Mouse (Mus musculus): ENCODE data around the gene Ppfia3.
"Not testable (repeated sequence)": the region's sequence is repeated elsewhere in the genome, so short reads cannot be mapped to it uniquely, and the experiment has no call there.

Ppfia3 gene

DNA sequence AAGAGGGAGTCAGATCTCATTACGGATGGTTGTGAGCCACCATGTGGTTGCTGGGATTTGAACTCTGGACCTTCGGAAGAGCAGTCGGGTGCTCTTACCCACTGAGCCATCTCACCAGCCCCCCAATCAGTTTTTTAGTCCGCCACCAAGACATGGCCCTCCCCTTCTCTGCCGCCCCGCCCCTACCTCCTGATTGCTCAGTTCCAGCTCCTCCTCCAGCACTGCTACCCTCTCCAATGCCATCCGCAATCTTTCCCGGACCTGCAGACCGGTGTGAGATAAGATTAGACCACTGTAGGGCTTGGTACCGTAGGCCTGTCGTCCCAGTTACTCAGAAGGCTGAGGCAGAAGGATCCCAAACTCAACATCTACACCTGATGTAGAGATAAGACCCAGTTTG is 7.7 kb downstream of the Ppfia3 start:
- in situ Hi-C loops (cut with MboI; ENCODE audit: low pct_unique_long_range_greater_than_20kb in 1 of 2, low sequenced_read_pairs in 2 of 2, unreplicated experiment in 1 of 2): not testable (repeated sequence)

DNA sequence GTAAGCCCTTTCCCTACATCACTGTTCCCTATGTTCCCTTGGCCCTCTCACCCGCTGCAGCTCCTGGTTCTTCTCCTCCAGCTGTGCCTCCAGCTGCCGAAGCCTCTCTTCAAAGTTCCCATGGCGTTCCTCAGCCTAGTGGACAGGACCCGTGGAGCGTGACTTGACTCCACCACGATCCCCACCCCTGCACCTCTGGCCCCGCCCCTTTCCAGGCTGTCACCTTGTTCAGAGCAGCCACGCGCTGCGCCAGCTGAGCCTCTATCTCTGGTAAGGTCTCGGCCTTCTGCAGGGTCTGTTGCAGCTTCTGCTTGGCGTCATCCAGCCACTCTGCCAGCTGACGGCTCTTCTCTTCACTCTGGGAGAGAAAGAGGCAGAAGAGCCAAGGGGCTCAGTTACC is 10.7 kb downstream of the Ppfia3 start:
- in situ Hi-C loops (cut with MboI; ENCODE audit: low pct_unique_long_range_greater_than_20kb in 1 of 2, low sequenced_read_pairs in 2 of 2, unreplicated experiment in 1 of 2): no loop called here

DNA sequence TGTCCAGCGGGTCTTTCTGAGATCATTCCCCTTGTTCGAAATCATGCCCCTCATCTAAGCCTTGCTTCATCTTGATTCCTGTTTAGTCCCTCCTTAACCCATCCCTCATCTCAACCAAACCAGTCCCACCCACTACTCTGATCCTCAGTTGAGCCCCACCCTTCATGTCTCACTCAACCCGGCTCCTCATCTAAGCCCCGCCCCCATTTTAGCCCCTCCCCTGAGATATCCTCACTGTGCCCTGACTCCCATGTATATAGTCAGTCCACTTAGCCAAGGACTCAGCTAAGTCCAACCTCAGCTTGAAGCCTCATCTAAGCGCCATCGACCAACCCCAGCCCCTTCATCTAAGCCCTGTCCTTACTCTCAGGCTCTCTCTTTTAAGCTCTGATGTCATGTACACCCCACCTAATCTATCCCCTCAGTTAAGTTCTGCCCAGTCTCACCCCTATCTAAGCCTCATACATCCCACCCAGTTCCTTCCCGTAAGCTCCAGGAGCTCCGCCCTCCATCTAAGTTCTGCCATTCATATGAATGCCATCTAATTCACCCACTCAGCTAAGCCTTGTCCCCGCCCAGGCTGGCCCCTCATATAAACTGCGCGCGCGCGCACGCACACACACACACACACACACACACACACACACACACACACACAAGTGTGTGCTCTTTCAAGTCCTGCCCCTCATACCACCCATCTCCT is 11.3 kb downstream of the Ppfia3 start:
- in situ Hi-C loops (cut with MboI; ENCODE audit: low pct_unique_long_range_greater_than_20kb in 1 of 2, low sequenced_read_pairs in 2 of 2, unreplicated experiment in 1 of 2): no loop called here

DNA sequence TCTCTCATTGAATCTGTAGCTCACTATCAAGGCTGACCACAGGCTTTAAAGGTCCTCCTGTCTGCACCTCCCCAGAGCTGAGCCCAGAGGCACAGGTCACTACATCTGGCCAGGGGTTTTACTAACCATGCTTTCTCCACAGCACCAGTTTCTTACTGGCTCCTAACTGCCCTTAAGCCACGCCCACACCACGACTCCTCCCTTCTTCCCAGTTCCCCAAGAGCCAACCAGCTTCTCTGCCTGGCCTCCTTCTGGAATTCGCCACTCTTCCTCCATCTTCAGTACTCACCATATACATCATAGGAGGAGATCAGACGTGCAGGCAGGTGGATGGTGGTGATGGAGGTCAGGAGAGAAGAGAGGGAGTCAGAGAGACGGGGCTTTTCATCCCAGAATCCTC is 13.8 kb downstream of the Ppfia3 start:
- in situ Hi-C loops (cut with MboI; ENCODE audit: low pct_unique_long_range_greater_than_20kb in 1 of 2, low sequenced_read_pairs in 2 of 2, unreplicated experiment in 1 of 2): no loop called here

DNA sequence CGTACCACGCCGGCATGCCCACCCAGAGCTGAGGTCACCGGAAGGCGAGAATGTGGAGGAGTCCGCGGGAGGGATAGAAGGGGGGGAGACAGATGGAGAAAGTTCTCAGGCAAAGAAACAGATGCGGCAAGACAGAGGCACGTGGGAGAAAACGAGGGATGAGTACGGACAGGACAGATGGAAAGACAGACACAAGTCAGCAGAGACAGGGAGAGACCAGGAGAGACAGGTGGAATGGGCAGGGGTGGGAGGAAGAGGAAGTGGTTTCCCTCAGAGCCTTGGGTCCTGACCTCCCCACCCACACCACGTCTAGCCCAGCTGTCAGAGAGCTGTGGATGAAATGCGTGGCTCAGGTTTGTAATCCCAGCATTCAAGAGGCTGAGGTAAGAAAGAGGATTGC is 19.9 kb downstream of the Ppfia3 start:
- in situ Hi-C loops (cut with MboI; ENCODE audit: low pct_unique_long_range_greater_than_20kb in 1 of 2, low sequenced_read_pairs in 2 of 2, unreplicated experiment in 1 of 2): no loop called here

DNA sequence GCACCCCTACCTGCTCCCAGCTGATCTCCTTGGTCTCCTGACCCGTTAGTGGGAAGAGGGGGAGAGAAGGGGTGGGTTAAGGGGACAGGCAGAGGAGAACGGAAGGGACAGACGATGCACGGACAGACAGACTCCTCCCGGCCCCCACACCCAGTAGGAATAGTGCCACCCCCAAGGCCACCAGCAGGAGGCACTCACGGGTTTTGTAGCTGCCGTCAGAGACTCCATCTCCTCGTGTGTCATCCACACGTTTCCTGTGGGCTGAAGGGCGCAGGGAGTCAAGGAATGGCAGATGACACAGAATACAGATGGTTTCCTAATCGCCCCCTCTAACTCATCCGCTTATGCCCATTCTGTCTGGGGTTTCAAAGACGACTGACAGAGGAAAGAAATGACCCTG is 23.3 kb downstream of the Ppfia3 start:
- in situ Hi-C loops (cut with MboI; ENCODE audit: low pct_unique_long_range_greater_than_20kb in 1 of 2, low sequenced_read_pairs in 2 of 2, unreplicated experiment in 1 of 2): no loop called here

DNA sequence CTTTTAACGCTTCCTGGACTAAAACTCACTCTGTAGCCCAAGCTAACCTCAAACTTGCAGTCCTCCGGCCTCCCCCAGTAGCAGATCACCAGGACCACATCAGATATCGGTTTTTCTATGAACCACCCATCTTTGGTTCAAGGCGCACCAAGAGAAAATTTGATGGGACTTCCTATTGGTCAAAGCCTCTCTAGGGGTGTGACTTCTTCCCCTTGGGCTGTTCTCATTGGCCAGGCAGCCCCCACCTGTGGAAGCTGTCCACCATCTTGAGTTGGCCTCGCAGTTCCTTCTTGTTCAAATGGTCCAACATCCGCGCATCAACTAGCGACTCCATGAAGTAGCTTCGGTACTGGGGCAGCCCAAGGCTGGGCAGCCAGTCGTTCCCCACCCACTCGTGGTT is 24.7 kb downstream of the Ppfia3 start:
- in situ Hi-C loops (cut with MboI; ENCODE audit: low pct_unique_long_range_greater_than_20kb in 1 of 2, low sequenced_read_pairs in 2 of 2, unreplicated experiment in 1 of 2): no loop called here

DNA sequence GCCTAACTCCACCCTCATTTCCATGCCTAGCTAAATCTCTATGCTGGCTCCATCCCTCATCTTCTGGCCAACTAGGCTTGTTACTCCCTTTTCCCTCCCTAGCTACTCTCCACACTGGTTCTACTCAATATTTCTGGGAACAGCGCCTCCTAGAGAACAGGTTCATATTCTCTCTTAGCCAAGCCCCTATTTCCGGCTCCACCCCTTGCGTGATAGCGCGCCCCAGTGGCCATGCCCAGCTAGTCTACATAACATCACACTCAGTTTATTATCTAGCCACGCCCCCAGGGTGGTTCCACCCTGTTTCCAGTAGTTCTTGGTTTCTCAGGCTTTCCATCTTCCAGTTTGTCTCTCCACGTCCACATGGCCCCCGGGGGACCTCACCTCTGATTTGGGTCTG is 25.5 kb downstream of the Ppfia3 start:
- in situ Hi-C loops (cut with MboI; ENCODE audit: low pct_unique_long_range_greater_than_20kb in 1 of 2, low sequenced_read_pairs in 2 of 2, unreplicated experiment in 1 of 2): no loop called here

DNA sequence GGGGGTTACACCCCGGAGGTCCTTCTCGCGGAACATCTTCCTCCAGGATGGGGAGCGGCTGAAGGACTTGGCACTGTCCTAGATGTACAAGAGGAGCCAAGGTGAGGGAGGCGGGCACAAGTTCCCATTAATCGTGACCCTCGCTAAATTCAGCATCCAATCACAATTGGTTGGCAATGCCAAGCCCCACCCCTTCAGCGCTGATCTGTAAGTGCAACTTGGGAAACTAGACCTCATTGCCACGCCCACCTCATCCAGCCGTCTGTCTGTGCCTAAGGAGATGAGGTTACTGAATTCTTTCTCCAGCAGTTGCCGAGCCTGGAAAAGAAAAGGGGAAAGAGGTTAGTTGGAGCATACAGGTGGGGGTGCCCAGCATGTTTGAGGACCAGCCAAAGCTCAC is 26.1 kb downstream of the Ppfia3 start:
- in situ Hi-C loops (cut with MboI; ENCODE audit: low pct_unique_long_range_greater_than_20kb in 1 of 2, low sequenced_read_pairs in 2 of 2, unreplicated experiment in 1 of 2): no loop called here

DNA sequence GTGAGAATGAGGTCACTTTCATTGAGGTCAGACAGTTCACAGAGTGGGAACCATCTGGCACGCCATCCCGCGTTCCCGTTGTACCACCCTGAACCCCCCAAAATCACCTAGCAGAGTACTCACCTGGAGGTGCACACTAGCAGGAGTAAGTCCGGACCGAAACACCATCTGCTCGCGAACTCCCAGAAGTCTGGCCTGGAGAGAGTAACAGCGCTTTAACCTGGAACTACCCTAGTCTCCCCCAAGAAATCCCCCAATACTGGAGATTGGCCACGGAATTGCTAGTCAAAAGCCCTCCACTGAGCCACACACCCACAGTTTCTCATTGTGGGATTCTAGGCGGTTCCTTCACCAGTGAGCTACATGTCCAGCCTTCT is 26.8 kb downstream of the Ppfia3 start:
- in situ Hi-C loops (cut with MboI; ENCODE audit: low pct_unique_long_range_greater_than_20kb in 1 of 2, low sequenced_read_pairs in 2 of 2, unreplicated experiment in 1 of 2): no loop called here

DNA sequence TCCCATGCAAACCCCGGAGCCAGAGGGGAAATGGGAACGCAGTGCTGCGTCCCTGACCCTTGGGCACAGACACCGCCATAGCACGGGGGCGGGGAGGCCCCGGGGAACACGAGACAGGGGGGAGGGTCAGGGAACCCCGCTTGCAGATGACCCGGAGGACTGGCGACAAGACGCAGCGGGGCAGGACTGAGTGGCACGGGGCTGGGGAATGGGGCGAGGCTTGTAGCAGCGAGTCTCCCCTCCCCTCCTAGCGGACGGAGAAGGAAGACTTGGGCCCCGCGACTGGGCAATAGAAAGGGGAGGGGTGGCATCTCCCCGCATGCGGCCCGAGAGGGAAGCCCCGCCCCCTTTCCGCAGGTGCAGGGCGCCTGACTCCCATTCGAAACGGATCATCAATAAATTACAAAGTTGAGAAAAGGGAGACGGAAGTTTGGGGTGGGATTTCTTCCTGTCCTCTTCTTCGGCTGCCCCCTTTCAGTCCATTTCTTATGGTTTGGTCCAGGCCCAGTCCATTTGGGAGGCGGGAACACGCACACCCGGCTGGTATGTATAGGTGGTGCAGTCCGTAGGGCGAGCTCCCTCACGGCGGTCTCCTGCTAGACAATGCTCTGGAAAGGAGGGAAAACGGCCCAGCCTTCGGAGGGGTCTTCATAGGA is 27.3 kb downstream of the Ppfia3 start:
- in situ Hi-C loops (cut with MboI; ENCODE audit: low pct_unique_long_range_greater_than_20kb in 1 of 2, low sequenced_read_pairs in 2 of 2, unreplicated experiment in 1 of 2): no loop called here

DNA sequence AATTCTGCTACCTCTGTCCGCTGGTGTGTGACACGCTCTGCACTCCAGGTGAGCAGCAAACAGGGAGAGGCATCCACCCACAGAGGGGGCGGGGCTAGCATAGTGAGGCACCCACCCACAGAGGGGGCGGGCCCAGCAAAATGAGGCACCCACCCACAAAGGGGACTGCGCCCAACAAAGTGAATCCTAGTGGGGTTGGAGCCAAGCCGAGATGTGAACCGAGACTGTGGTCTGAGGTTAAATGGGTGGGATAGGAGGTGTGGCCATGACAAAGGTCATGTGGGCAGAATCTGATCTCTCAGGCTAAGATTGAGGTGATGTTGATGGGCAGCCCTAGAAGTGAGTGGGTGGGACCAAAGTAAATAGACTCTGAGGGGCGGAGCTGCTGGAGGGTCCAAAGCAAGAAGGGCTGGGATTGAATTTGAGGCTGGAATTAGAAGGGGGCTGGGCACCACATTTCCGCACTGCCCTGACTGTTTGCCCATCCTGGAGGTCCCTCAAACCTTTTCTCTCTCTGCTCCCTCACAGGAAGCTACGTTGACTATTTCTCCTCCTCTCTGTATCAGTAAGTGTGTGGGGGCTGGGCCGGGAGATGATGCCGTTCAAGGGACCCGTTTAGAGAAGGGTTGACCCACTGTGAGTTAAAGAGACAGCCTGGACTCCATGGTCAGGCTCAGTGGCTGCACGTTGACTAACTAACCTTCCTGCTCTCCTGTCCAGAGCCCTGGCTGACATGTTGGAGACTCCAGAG is 28.5 kb downstream of the Ppfia3 start:
- in situ Hi-C loops (cut with MboI; ENCODE audit: low pct_unique_long_range_greater_than_20kb in 1 of 2, low sequenced_read_pairs in 2 of 2, unreplicated experiment in 1 of 2): no loop called here

DNA sequence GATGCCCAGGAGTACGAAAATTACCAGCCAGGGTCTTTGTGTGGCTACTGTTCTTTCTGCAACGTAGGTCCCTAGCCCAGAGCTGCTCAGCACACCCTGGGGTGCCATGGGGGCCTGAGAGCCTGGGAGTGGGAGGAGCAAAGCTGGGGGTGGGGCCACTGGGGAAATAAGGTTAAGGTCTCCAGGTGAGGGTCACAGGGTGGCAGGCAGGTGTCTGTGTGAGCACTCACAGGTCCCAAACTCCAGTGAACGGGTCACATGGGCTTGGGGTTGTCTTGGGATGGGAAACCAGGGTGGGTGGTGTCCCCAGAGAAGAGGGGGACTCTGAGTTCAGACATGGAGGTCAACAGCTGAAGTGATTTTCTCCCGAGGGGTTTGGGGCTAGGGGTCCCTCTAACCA is 29.4 kb downstream of the Ppfia3 start:
- in situ Hi-C loops (cut with MboI; ENCODE audit: low pct_unique_long_range_greater_than_20kb in 1 of 2, low sequenced_read_pairs in 2 of 2, unreplicated experiment in 1 of 2): no loop called here

DNA sequence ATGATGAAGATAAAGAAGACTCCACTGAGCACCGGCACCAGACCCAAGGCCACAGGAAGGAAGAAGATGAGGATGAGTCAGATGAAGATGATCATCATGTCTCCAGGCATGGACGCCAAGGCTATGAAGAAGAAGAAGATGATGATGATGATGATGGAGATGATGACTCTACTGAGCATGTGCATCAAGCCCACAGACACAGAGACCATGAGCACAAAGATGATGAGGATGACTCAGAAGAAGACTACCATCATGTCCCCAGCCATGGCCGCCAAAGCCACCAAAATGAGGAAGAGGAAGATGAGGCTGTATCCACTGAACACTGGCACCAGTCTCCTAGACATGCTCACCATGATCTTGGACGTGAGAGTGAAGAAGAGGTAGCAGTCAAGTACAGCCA is 30.5 kb downstream of the Ppfia3 start:
- in situ Hi-C loops (cut with MboI; ENCODE audit: low pct_unique_long_range_greater_than_20kb in 1 of 2, low sequenced_read_pairs in 2 of 2, unreplicated experiment in 1 of 2): no loop called here

DNA sequence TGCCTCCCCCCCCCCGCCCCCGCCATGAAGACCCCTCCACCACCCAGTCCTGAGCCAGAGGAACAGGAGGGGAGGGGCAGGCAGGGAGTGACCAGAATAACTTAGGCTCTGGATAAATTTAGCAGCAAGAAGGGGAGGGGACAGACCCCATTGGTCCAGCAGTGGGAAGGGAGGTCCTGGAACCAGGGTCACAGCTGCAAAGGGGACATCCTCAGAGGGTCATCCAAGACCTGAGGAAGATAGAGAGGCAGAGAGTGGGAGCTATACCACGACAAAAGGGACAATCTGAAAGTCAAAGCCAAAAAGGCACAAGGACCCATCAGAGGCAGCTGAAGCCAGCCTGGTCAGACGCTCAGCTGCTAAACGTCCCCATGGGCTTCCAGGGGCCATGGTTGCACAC is 31.8 kb downstream of the Ppfia3 start, which contains the start of gene Hrc:
Gene Hrc, plus strand, starts transcription at position 235 of the 400 bp plus-strand sequence.
- in situ Hi-C loops (cut with MboI; ENCODE audit: low pct_unique_long_range_greater_than_20kb in 1 of 2, low sequenced_read_pairs in 2 of 2, unreplicated experiment in 1 of 2): no loop called here

DNA sequence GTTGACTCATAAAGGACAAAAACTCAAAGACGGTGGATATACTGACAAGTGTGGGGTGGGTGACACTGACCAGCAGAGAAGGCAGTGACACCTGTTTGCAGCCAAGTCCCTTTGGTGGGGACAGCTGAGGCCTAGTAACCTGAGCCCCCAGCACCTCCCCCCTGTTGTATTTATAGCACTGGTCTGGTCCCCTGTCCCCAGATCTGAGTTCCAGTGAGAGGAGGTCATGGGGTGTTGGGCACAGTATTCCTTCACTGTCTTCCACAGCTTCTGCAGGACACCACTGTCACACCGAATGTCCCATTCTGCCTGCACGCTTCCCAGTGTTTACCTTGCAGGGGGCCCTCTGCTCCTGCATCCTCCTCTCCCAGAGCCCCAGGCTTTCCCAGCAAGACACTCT is 32.2 kb downstream of the Ppfia3 start:
- in situ Hi-C loops (cut with MboI; ENCODE audit: low pct_unique_long_range_greater_than_20kb in 1 of 2, low sequenced_read_pairs in 2 of 2, unreplicated experiment in 1 of 2): no loop called here

DNA sequence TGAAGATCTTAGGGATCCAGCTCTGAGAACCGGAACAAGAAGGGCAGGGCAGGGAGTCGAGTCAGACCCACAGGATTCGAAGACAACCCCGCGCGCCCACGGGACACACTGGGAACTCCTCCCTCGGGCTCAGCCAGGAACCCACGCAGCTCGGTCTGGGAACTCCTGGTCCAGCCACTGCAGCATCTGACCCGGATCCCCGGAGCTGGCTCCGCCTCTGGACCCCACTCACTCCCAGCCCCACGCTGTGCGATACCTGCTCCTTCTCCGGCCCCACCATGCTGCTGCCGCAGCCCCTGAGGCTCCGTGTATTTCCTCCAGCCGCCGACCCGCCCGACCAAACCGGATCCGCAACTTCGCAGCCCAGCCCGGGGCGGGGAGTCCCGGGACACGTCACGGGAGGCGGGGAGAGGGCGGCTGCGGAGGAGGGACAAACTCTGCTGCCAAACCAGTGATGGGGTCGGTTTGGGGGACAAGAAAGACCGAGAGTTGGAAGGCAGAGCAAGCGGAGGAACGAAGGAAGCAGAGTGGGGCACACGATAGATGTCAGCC is 33.3 kb downstream of the Ppfia3 start, which contains the start of gene Trpm4:
Gene Trpm4, minus strand, starts transcription at position 350 of the 552 bp plus-strand sequence.
- in situ Hi-C loops (cut with MboI; ENCODE audit: low pct_unique_long_range_greater_than_20kb in 1 of 2, low sequenced_read_pairs in 2 of 2, unreplicated experiment in 1 of 2): no loop called here

DNA sequence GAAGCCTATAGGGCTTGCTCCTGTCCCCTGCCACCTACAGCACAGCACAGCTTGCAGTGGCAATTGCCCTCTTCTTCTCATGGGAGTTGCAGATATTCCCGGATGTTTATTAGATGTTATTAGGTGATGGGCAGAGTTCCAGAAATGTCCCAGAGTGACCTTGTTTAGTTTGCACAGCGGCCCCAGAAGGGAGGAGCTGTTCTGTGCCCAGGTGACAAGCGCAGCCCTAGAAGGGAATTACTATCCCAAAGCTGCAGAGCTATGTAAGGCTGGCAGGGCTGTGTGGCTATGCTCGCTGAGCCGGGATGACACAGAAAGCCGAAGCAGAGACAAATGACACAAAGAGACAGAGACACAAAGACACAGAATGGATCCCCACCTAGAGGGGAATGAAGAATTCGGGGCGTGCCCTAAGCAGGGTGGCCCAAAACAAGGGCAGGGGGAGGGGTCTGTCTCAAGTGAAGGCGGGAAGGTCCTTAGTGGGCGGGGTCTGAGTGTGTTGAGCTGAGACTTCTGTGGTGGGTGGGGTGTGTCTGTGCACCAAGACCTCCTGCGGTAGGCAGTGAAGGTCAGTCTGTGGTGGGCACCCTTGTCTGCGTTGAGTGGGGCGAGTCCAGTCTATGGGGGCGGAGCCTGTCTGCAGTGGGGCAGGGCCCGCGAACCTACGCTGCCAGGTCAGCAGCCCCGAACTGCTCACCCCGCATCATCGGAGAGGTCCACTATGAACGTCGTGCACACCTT is 34.0 kb downstream of the Ppfia3 start:
- in situ Hi-C loops (cut with MboI; ENCODE audit: low pct_unique_long_range_greater_than_20kb in 1 of 2, low sequenced_read_pairs in 2 of 2, unreplicated experiment in 1 of 2): no loop called here

DNA sequence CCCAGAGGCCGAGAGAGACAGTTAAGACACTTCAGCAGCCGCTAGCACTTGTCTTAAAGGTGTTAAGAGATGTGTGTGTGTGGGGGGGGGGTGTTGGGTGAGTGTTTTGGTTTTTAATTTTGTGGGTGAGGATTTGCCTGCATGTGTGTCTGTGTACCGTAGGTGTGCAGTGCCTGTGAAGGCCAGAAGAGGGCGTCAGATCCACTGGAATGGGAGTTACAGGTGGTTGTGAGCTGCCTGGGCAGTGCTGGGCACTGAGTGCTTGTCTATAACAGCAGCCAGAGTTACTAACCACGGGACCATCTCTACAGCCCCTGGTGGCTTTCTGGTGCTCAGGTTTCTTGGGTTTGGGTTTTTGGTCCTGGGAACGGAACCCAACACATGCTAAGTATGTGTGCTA is 35.3 kb downstream of the Ppfia3 start:
- in situ Hi-C loops (cut with MboI; ENCODE audit: low pct_unique_long_range_greater_than_20kb in 1 of 2, low sequenced_read_pairs in 2 of 2, unreplicated experiment in 1 of 2): no loop called here
